Mouse (Mus musculus): ENCODE measurements around the gene Mon1a. TPM values are rescaled to one million over a fixed set of nuclear protein-coding genes. Genes with fewer than 3 reads are reported as not detected.

The Mon1a gene
- total RNA-seq, 1 experiment from 2014 or later: 12.3 TPM

DNA sequence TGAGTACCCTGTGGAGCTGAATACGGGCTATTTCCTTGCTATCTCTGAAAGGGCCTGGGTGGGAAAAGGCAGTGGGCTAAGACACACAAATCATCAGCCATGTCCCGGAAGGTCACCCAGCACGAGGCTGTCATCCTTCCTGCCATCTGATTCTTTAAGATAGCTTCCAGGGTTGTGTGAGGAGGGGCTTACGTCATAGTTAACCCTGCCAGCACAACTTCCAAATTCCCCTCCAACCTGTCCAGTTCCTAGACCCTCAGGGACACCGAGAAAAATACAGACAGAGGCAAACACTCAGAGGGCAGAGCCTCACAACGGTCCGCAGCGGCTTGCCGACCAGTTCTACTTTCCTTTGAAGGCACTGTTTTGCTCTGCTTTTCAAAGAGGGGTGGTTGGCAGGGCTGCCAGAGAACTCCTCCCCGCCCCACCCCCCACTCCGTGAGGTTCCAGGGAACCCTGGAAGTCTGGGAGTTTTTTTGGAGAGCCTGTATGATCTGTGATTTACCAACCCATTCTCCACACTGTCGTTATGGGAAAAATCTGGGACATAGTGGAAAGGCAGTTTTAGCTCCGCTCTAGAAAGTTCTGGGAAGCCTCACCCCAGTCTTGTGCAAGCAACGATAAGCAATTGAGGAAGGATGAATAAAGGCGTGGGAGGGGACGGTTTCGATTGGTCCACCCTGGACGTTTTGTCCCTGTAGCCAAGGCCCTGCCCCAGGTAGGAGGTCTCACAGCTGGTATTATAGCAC is 20.6 kb downstream of the Mon1a start:
- DNase-seq: peak; percentile 48

DNA sequence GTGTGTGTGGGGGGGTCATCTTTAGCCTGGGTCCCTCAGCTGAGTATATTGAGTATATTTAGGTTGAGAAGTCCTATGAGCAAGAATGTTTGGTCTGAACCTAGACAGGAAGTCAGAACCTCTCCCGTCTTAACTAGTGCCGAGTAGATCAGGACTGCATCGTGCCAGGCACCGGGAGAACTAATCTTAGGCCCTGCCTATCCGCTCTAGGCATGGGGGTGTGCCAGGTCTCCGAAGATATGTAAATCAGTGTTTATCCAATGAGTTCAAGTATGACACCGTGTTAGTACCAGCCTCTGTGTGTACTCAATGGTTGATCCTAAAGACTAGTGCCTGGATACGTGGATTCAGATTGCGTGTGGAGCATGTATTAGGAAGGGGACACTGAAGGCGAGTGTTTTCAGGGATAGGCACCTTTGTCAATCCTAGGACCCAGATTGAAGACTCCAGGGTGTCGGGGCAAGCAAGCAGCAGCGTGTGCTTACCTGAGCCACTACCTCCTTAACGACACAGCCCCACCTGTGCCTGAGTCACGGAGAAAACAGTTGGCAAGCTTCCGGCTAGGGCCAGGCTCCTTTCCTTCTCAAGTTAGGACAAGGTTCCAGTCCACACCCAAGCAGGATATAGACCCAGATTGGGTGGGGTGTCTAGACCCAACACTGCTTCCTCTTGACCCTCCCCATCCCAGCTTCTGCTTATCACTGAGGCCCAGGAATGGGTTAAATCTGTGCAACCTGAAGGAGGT is 22.2 kb downstream of the Mon1a start:
- DNase-seq: no peak

- no peak for DNase-seq
These were observed 26.9 kb downstream of the Mon1a start for GRCm38 (mm10) chr9:107914764-107915420.

- peak; percentile 15 for DNase-seq
These were observed 30.1 kb downstream of the Mon1a start for GRCm38 (mm10) chr9:107917895-107918608.

DNA sequence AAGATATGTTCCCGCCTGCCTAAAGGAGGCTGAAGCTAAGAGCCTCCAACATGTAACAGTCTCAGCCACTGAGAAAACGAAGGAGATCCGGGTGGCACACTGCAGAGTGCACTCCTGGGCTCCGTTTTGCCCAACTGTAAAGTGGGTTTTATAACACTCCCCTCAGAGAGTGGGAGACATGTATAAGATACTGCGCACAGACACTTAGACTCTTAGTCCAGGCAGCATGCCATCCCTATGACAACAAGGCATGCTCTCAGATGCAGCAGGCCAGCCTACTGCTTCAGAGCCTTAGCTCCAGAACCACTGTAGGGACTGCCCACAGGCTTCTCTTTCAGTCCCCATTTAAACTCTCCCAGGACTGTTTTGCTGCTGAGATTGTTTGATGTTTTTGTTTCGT is 30.9 kb downstream of the Mon1a start:
- no peak for DNase-seq

DNA sequence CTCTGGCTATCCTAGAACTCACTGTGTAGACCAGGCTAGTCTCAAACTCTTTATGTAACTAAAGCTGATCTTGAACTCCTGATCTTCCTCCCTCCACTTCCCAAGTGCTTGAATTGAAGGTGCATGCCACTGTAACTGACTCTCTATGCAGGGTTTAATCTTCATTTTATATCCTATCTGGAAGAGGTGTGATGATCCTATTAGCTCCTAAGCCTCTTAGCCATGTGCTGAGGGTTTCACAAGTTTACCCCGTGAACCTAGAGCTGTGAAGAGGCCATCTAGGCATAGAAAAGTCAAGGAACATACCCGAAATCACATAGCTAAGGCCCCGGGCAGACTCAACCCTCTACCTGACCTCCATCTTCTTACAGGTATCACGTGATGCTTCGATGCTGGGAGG is 31.5 kb downstream of the Mon1a start:
- no peak for DNase-seq

DNA sequence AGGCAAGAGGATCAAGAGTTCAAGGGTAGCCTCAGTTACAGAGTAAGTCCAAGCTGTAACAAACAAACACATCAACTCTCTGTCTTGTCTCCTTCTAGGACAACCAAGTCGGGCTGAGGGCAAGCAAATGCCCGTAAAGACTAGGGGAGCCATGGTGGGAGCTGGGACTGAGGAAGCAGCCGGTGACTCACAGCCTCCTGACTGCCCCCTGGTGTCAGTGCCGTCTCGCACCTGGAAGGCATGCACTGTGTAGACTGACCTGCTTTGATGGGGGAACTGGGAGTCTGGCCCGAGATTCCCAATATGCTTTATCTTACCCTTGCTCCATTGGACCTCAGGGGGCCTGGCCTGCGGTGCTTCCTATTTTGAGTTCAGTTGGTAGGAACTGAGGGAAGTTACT is 35.1 kb downstream of the Mon1a start:
- DNase-seq: peak; percentile 73

GRCm38 (mm10) chr9:107923956-107924355 is 36.0 kb downstream of the Mon1a start:
- peak; percentile 47 for DNase-seq

- DNase-seq: no peak
These were observed 37.3 kb downstream of the Mon1a start for GRCm38 (mm10) chr9:107925251-107925650.

DNA sequence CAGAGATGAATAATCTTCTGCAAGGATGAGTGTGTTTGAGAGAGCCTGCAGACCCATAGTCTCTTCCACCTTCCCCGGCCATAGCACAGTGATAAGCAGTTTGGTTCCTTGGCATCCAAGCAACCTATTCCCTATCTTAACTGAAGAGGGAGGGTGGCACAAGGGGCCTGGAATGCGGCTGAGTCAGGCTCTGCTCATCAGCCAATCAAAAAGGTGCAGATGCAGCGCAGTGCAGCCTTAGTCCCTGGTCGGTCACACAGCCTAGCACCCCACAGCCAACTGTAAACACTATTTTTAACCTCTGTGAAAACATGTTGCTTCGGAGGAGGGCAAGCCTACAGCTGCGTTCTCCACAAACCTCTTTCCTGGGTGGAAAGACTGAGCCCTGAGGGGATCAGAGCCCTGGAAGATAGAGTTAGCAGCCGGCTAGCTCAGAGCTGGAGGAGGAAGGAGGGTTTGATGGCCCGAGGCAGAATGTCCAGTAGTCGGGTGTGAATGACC is 39.0 kb downstream of the Mon1a start:
- no peak for DNase-seq

DNA sequence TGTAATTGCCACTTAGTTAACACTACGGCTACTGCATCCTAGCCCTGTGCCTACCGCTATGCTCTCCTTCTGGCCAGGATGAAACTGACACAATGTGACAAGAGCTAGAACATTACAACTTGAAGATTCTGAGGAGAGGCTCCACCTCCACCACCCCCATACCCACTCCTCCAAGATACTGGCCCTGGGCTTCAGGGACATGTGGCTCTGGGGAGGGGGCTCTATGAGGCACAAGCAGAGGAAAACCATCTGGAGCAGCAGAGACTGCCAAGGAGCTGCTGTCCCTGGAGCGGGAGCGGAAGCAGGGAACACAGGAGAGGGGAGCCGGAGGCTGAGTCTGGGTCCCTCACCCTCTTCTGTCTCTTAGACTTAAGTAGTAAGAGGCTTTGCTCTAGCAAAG is 39.8 kb downstream of the Mon1a start:
- no peak for DNase-seq

DNA sequence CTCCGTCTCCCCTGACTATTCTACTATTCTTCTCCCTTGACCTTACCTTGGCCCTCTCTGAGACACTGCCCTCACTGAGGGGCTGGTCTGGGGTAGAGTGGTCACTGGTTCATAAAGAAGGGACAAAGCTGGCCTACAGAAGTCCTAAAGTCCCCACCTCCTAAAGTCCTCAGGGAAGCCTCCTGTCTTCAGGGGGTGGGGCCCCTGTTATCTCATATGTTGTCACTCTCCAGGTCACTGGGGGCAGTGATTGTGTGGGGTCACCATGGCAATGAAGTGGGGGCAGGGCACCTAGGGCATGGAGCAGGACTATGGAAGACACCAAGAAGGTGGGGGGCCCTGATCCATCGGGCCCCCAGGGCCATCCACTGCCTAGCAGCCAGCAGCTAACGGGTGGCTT is 40.2 kb downstream of the Mon1a start, which contains the start of gene Actl11:
TSS of gene Actl11 (plus strand) at position 301 of the 400 bp plus-strand sequence.
- DNase-seq: no peak

DNA sequence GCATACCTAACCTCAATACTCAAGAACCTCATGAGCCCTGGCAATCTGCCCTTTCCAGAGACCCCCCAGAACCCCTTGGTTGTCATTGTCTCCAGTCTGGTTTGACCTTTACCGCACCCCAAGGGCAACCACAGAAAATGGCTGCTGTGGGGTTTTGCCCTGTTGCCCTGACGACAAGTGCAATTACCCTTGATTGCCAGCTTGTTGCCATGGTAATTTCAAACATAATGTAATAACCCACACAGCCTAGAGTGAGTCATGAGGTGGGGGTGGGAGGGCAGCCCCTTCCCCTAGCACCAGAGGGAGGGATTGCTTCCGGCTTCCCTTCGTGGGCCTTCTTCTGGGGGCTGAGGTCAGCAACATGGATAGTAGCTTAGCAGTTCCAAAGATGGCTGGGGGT is 44.3 kb downstream of the Mon1a start:
- no peak for DNase-seq

DNA sequence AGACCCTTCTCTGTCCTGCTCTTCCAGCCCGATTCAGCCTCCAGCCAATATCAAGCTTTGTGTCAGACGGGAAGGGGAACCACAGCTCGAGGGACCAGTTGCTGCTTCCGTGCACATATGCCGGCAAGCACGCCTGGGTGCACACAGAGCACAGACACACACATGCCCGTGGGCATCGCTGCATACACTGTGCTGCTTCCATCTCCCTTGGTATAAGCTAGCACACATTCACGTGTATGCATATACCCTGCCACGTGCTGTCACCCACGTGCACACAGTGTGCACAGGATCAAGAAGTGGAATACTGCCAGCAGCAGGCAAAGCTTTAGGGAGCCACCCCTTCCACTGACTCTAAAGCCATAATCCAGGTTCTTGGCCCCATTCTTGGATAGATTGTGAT is 46.2 kb downstream of the Mon1a start:
- no peak for DNase-seq

- no peak for DNase-seq
These were observed 47.4 kb downstream of the Mon1a start, which contains the start of gene Camkv for GRCm38 (mm10) chr9:107935374-107935773. Gene Camkv (plus strand): TSS chr9:107935674.

- DNase-seq: peak; percentile 52
These were observed 47.9 kb downstream of the Mon1a start for GRCm38 (mm10) chr9:107935790-107936214.

- DNase-seq: peak; percentile 39
These were observed 48.4 kb downstream of the Mon1a start for GRCm38 (mm10) chr9:107936215-107936822.

- no peak for DNase-seq
These were observed 48.9 kb downstream of the Mon1a start for GRCm38 (mm10) chr9:107936831-107937230.

DNA sequence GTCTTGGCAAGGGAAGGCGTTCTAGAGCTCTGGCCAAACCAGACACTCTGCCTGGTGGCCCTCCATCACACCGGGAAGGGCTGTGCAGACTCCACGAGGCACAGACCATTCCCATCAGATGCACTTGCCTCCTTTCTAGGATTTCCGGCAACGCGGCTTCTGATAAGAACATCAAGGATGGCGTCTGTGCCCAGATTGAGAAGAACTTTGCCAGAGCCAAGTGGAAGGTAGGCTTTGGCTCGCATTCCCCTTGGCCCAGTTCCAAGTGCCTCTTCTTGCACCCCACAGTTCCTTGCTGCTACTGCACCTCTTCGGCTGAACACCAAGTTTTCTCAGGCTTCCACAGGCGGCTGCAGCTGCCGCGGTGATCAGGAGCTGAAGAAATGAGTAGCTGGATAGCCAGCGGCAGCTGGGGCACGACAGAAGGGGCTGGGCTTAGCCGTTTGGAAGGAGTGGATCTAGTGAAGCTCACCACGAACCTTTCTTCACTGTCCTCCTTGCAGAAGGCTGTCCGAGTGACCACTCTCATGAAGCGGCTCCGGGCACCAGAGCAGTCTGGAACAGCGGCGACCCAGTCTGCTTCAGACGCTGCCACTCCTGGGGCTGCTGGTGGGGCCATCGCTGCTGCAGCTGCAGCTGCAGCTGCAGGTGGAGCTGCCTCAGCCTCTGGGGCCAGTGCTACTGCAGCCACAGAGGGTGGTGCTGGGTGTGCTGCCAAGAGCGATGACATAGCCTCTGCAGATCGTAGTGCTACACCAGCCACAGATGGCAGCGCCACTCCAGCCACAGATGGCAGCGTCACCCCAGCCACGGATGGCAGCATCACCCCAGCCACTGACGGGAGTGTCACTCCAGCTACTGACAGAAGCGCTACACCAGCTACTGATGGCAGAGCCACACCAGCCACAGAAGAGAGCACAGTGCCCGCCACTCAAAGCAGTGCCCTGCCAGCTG is 59.6 kb downstream of the Mon1a start:
- no peak for DNase-seq

DNA sequence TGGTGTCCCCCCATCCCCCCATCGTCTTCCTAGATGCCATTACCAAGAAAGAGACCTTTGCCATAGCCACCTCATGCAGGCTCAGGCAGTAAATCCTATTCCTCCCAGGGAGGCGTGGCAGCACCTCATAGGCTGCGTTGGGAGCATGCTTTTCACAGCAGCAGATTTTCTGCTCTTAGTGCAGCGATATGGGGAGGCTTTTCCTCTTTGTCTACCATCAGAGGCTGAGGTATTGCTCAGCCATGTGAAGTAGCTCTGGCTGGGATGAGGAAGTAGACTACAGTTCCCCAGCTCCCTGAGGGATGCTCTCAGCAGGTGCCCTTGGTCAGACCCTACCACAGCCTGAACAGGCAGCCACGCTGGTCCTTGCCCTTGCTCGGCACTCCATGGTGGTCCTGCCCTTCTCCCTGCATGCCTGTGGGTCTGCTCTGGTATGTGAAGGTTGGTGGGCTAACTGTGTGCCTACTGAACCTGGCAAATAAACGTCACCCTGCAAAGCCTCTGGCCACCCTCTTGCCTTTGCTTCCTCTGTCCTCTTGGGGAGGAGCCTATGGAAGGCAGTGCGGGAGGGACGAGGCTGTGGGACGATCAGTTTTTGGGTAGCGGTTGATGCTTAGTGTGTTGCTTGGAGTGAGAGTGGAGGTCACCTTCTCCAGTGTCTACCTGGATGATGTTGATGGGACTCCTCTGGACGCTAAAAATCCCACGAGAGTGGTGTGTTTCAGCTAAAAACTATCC is 61.4 kb downstream of the Mon1a start:
- DNase-seq: no peak

All from adrenal gland, postnatal 14 days (tissue).